Comparison of ENCODE assay signal across 24 mouse cellular contexts in genomic region chr13:35870659-35871058, GRCm38 (mm10). TPM values are rescaled to one million over a fixed set of nuclear protein-coding genes. Genes with fewer than 3 reads are reported as not detected.
DNase-seq lines count a peak whose midpoint lies in the region; ATAC-seq and TF ChIP-seq lines count a peak whose summit lies in the region.
"Had no signal": no experiment of that assay in that cellular context is flagged by ENCODE, and none has a peak within 500 bp of the region (broad histone marks: within the 10 kb centered on the region; RNA-seq: fewer than 3 reads in every experiment).

No protein-coding gene starts in this region.

- DNase-seq in liver, embryonic 13.5 days, result peak; percentile 7
- DNase-seq in liver, postnatal 0 days, result no peak
- no peak for DNase-seq in right cerebral cortex, postnatal 14 days
- no peak for DNase-seq in layer of hippocampus, adult 11-12 months (ENCODE audit: low spot score)
- DNase-seq in lung, postnatal 36 days, result no peak
- DNase-seq: adrenal gland, adult 2 months; adrenal gland, postnatal 10 days; adrenal gland, postnatal 25 days; cerebellum, adult 11 months; cerebellum, adult 18-20 months; cerebellum, adult 8-10 months; cerebellum, postnatal 10 days; cerebellum, postnatal 25 days; embryo, embryonic 11 days had no signal

- H3K36me3 ChIP-seq in liver, embryonic 13.5 days, result peaks cover 49% of the 10 kb centered on the region
- H3K36me3 ChIP-seq in liver, postnatal 0 days (replicated peaks; ENCODE audit: insufficient read depth, low read length), result peaks cover 14% of the 10 kb centered on the region
- H3K36me3 ChIP-seq: embryonic facial prominence, embryonic 15.5 days had no signal

- 52% methylated on average over 8 of the region's 8 CpGs for WGBS in liver, embryonic 13.5 days (ENCODE audit: insufficient replicate concordance)
- WGBS in liver, postnatal 0 days (ENCODE audit: insufficient replicate concordance), result 61% methylated on average over 8 of the region's 8 CpGs

- H3K27ac ChIP-seq in liver, embryonic 13.5 days, result no peak overlapping the region
- H3K27ac ChIP-seq in liver, postnatal 0 days (ENCODE audit: low read depth), result no peak overlapping the region
- H3K27ac ChIP-seq: embryonic facial prominence, embryonic 13.5 days; embryonic facial prominence, embryonic 15.5 days; forebrain, embryonic 10.5 days; forebrain, embryonic 12.5 days had no signal

- no peak overlapping the region for H3K4me3 ChIP-seq in liver, embryonic 13.5 days (replicated peaks)
- H3K4me3 ChIP-seq in liver, postnatal 0 days (ENCODE audit: low read depth, low read length), result no peak overlapping the region
- H3K4me3 ChIP-seq: embryonic facial prominence, embryonic 13.5 days; embryonic facial prominence, embryonic 15.5 days; erythroblast, embryonic 14.5 days; forebrain, embryonic 10.5 days; forebrain, embryonic 12.5 days had no signal

- H3K9me3 ChIP-seq in liver, embryonic 13.5 days (replicated peaks), result no peaks in the 10 kb centered on the region
- H3K9me3 ChIP-seq in liver, postnatal 0 days (ENCODE audit: low read length), result no peaks in the 10 kb centered on the region
- H3K9me3 ChIP-seq: embryonic facial prominence, embryonic 13.5 days; embryonic facial prominence, embryonic 15.5 days; forebrain, embryonic 10.5 days; forebrain, embryonic 12.5 days had no signal

- 0 out of 2 replicates have a peak, but pooled peaks have one; percentile 53 for ATAC-seq in liver, embryonic 13.5 days (ENCODE audit: low read depth)
- no peak for ATAC-seq in liver, postnatal 0 days
- peak; percentile 34; the same call in 1 of the 2 replicates for ATAC-seq in common myeloid progenitor, adult 5-6 weeks (replicated peaks; ENCODE audit: low read depth, poor library complexity, severe bottlenecking)
- 0 out of 2 replicates have a peak, but pooled peaks have one; percentile 21 for ATAC-seq in megakaryocyte, adult 5-6 weeks (ENCODE audit: poor library complexity, severe bottlenecking)
- ATAC-seq in megakaryocyte-erythroid progenitor cell, adult 5-6 weeks (replicated peaks; ENCODE audit: low FRiP score, low TSS enrichment, poor library complexity, severe bottlenecking), result peak; percentile 75
- ATAC-seq: forebrain, embryonic 14.5 days; forebrain, embryonic 16.5 days had no signal

- H3K4me1 ChIP-seq in liver, embryonic 13.5 days (replicated peaks), result no peaks in the 10 kb centered on the region
- no peaks in the 10 kb centered on the region for H3K4me1 ChIP-seq in liver, postnatal 0 days (ENCODE audit: insufficient read depth)
- H3K4me1 ChIP-seq: embryonic facial prominence, embryonic 13.5 days; embryonic facial prominence, embryonic 15.5 days; forebrain, embryonic 10.5 days; forebrain, embryonic 12.5 days had no signal

- no peak for TF ChIP-seq EP300 in liver, postnatal 0 days (IDR thresholded peaks at IDR 0.05; ENCODE audit: low read depth)

- no peak overlapping the region for H3K9ac ChIP-seq in liver, embryonic 13.5 days
- H3K9ac ChIP-seq in liver, postnatal 0 days (replicated peaks), result no peak overlapping the region
- H3K9ac ChIP-seq: embryonic facial prominence, embryonic 13.5 days; embryonic facial prominence, embryonic 15.5 days; forebrain, embryonic 12.5 days had no signal

- TF ChIP-seq CTCF in liver, postnatal 0 days (IDR thresholded peaks at IDR 0.05; ENCODE audit: low read depth), result no peak

- H3K4me2 ChIP-seq in liver, embryonic 13.5 days, result no peak overlapping the region
- no peak overlapping the region for H3K4me2 ChIP-seq in liver, postnatal 0 days (ENCODE audit: low read depth, low read length)
- H3K4me2 ChIP-seq: embryonic facial prominence, embryonic 13.5 days; embryonic facial prominence, embryonic 15.5 days; forebrain, embryonic 12.5 days had no signal

- no peaks in the 10 kb centered on the region for H3K27me3 ChIP-seq in liver, embryonic 13.5 days
- H3K27me3 ChIP-seq in liver, postnatal 0 days (ENCODE audit: insufficient read depth, low read length), result no peaks in the 10 kb centered on the region
- H3K27me3 ChIP-seq: embryonic facial prominence, embryonic 13.5 days; embryonic facial prominence, embryonic 15.5 days; forebrain, embryonic 12.5 days had no signal

RNA-seq across cellular contexts. Expression of gene Rpp40, which starts 35.5 kb away (rescaled TPM):
- 13.8 and 15.8 TPM in 2 replicates for polyA plus RNA-seq in liver, embryonic 13.5 days (2015; fragmentation: Nextera tagmentation; extraction: Ambion mirVana)
- polyA plus RNA-seq in liver, postnatal 0 days (2015; fragmentation: Nextera tagmentation; extraction: Ambion mirVana), result 7.8 and 11.3 TPM in 2 replicates
- total RNA-seq in common myeloid progenitor, adult 5-6 weeks (2017), result 15.9 and 16.5 TPM in 2 replicates
- 4.5 and 5.0 TPM in 2 replicates for total RNA-seq in megakaryocyte, adult 5-6 weeks (2015)
- 2.3 and 3.7 TPM in 2 replicates for total RNA-seq in megakaryocyte, adult 5-6 weeks (2017)
- 22.2 and 34.4 TPM in 2 replicates for total RNA-seq in megakaryocyte-erythroid progenitor cell, adult 5-6 weeks (2014; fragmentation: Nextera tagmentation)
- 19.7 and 21.8 TPM in 2 replicates for total RNA-seq in megakaryocyte-erythroid progenitor cell, adult 5-6 weeks (2017)
